Mouse (Mus musculus) testis, adult 2 months (tissue): Measurements from ENCODE around the gene Nup153. TPM values are rescaled to one million over a fixed set of nuclear protein-coding genes. Genes with fewer than 3 reads are reported as not detected.

Source experiments
- H3K27ac ChIP-seq: fragments of 200-500 bp; 2 replicates; pipeline ENCODE4 v1.5.1; 2012; ENCODE audit warnings: low read depth, low read length; ENCODE audit not compliant: control insufficient read depth, insufficient read depth
- H3K27me3 ChIP-seq: fragments of 200-500 bp; 2 replicates; pipeline ENCODE4 v1.6.1; 2012; ENCODE audit warnings: mild to moderate bottlenecking, low read length, moderate library complexity; ENCODE audit not compliant: control insufficient read depth, insufficient read depth
- H3K36me3 ChIP-seq: fragments of 200-500 bp; 2 replicates; pipeline ENCODE4 v1.6.1; 2012; ENCODE audit warnings: mild to moderate bottlenecking, low read length; ENCODE audit not compliant: control insufficient read depth, insufficient read depth
- H3K4me1 ChIP-seq: fragments of 200-500 bp; 2 replicates; pipeline ENCODE4 v1.6.1; 2012; ENCODE audit warnings: low read length; ENCODE audit not compliant: control insufficient read depth, insufficient read depth
- H3K4me3 ChIP-seq: fragments of 200-500 bp; 2 replicates; pipeline ENCODE4 v1.5.1; 2012; ENCODE audit warnings: low read depth, mild to moderate bottlenecking, low read length, moderate library complexity, mixed read lengths; ENCODE audit not compliant: control insufficient read depth
- CTCF ChIP-seq: fragments of 200-500 bp; IDR thresholded peaks from 2 replicates; pipeline ENCODE4 v1.5.1; 2012; ENCODE audit warnings: low read depth, mild to moderate bottlenecking, inconsistent platforms, low read length, moderate library complexity; ENCODE audit not compliant: control insufficient read depth, insufficient read depth, insufficient replicate concordance
- POLR2A ChIP-seq: fragments of 200-500 bp; IDR thresholded peaks from 2 replicates; pipeline ENCODE4 v1.6.1; 2012; ENCODE audit warnings: low read depth, mild to moderate bottlenecking, inconsistent platforms, low read length, moderate library complexity; ENCODE audit not compliant: control insufficient read depth
- polyA plus RNA-seq: library from polyadenylated mRNA; depleted of rRNA; stranded (reverse); fragments of >200 nt; gene quantifications from 2 replicates; pipeline ENCODE4 v1.2.3, GENCODE M21; 2012

Nup153 gene
- polyA plus RNA-seq, 1 experiment = 272 TPM

DNA sequence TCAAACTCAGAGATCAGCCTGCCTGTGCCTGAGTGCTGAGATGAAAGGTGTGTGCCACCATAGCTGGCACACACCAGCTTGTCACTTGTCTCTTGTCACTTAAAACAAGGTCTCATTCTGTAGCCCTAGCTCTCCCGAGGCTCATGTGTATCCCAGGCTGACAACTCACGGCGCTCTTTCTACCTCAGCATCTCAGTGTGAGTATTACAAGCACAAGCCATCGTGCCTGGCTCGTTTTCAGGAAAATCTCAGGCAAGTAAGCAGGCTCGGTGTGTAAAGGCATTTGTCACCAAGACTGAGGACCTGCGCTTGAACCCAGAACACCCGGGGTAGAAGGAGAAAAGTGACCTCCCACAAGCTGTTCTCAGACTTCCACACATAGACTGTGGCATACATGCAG lies 16.1 kb upstream of the Nup153 start:
- TF ChIP-seq POLR2A (no peak), CTCF (no peak)
- H3K36me3 ChIP-seq = no peaks in the 10 kb centered on the region
- no peaks in the 10 kb centered on the region for H3K27me3 ChIP-seq
- peaks cover 6% of the 10 kb centered on the region for H3K4me1 ChIP-seq
- no peak overlapping the region for H3K27ac ChIP-seq
- no peak overlapping the region for H3K4me3 ChIP-seq

DNA sequence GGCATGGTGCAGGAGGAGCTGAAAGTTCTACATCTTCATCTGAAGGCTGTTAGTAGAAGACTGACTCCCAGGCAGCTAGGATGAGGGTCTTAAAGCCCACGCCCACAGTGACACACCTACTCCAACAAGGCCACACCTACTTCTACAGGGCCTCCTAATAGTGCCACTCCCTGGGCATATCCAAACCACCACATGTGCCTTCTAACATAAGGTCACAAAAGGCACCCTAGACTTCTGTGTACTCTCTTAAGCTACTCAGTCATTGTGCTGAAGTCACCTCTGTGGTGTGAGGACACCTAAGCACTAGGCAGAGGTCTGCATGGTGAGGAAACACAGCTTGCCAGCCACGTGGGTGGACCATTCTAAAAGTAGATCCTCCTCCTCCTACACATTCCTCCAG lies 14.6 kb upstream of the Nup153 start:
- 0 out of 2 replicates have a peak overlapping the region, but pooled peaks have one; percentile 13 for H3K27ac ChIP-seq
- H3K4me1 ChIP-seq = peaks cover 6% of the 10 kb centered on the region
- no peaks in the 10 kb centered on the region for H3K36me3 ChIP-seq
- no peaks in the 10 kb centered on the region for H3K27me3 ChIP-seq
- H3K4me3 ChIP-seq = peak overlapping the region; percentile 15; the same call in 1 of the 2 replicates
- no peak for TF ChIP-seq POLR2A

- Histone ChIP-seq H3K4me3 (0 out of 2 replicates have a peak overlapping the region, but pooled peaks have one; percentile 8), H3K27me3 (no peaks in the 10 kb centered on the region), H3K36me3 (no peaks in the 10 kb centered on the region), H3K27ac (no peak overlapping the region), H3K4me1 (peaks cover 4% of the 10 kb centered on the region)
- TF ChIP-seq POLR2A (no peak), CTCF (no peak)
Observed at GRCm38 (mm10) chr13:46739426-46739825, 11.7 kb upstream of the Nup153 start.

DNA sequence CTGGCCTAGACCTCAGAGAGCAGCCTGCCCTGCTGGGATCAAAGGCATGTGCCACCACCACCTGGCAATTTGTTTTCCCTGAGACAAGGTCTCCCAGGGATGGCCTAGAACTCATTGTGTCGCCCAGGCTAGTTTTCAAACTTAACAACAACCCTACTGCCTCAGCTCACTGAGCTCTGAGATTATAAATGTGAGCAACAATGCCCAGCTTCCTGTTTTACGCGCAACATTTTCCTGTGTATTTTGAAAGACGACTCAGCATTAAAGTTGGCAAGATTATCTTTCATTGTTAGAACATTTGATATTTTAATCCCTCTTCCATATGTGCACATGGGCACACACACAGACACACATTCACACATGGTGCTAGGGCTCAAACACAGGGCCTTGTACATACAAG lies 9.7 kb upstream of the Nup153 start:
- no peaks in the 10 kb centered on the region for H3K27me3 ChIP-seq

DNA sequence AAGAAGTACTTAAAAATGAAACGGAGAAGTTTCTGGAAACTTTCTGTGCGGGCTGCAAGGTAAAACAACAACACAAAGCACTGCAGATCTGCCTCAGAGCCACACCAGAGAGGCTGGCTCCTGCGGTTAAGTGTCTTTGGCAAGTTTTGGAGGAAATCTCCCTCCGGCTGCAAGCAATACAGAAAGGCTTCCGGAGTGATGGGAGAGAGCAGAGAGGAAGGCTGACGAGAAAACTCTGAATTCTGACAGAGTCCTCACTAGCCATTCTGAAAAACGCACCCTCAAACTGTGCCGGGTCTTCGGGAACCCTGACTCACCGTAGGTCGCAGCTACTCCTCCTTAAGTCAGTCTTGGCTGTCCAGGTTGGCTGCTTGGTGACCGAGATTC lies 8.7 kb upstream of the Nup153 start:
- no peaks in the 10 kb centered on the region for H3K27me3 ChIP-seq
- H3K4me3 ChIP-seq = peak overlapping the region; percentile 73
- TF ChIP-seq POLR2A = no peak
- no peak for TF ChIP-seq CTCF
- H3K36me3 ChIP-seq = no peaks in the 10 kb centered on the region
- H3K27ac ChIP-seq = peak overlapping the region; percentile 50
- peaks cover 4% of the 10 kb centered on the region for H3K4me1 ChIP-seq

More for the DNA sequence above, 9.7 kb upstream of the Nup153 start:
- Histone ChIP-seq H3K36me3 (no peaks in the 10 kb centered on the region), H3K27ac (no peak overlapping the region), H3K4me3 (no peak overlapping the region), H3K4me1 (peaks cover 4% of the 10 kb centered on the region)
- TF ChIP-seq CTCF (no peak), POLR2A (no peak)

DNA sequence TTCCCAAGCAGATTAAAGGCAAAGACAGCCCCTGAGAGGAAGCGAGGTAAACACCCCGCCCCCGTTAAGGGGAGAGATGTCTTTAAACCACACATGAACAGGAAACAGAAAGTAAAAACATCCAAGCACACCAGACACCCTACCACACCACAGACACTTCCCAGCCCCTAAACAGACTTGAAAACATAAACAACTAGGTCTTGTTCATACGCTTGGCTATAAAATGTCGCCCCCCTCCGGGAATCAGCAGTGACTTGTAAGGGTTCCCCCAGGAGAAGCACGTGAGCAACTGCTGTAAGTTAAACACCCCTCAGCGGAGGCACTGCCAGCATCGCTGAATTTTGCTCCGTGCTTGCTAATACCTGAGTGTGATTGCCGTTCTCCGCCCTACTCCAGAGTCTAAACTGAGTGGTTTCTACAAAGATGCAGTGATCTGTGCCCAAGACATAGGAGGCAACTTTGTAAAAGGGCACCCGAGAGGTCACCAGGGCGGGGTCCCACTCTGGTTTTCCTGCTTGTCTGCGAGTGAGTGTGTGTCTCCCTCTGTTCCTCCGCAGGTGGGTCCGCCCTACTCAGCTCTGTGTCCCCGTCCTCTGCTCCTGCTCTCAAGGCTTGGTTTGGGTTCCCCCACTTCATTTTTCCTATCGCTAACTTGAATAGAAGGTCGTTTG lies 8.2 kb upstream of the Nup153 start:
- peaks cover 4% of the 10 kb centered on the region for H3K4me1 ChIP-seq
- no peaks in the 10 kb centered on the region for H3K27me3 ChIP-seq
- peak overlapping the region; percentile 50 for H3K27ac ChIP-seq
- peak overlapping the region; percentile 73 for H3K4me3 ChIP-seq
- no peaks in the 10 kb centered on the region for H3K36me3 ChIP-seq
- TF ChIP-seq CTCF (no peak), POLR2A (no peak)

- Histone ChIP-seq H3K27me3 (no peaks in the 10 kb centered on the region), H3K4me3 (peak overlapping the region; percentile 73), H3K36me3 (no peaks in the 10 kb centered on the region), H3K27ac (no peak overlapping the region), H3K4me1 (peaks cover 4% of the 10 kb centered on the region)
- no peak for TF ChIP-seq CTCF
- no peak for TF ChIP-seq POLR2A
Observed at GRCm38 (mm10) chr13:46735219-46735807, 7.6 kb upstream of the Nup153 start.
